Mouse (Mus musculus) lung, postnatal 0 days (tissue): ENCODE data around the gene Plpp3. TPM values are rescaled to one million over a fixed set of nuclear protein-coding genes. Genes with fewer than 3 reads are reported as not detected.

Experiments used
- ATAC-seq: fragments of 200-750 bp; cut with Nextera tagmentation; 2 replicates; pipeline ENCODE4 v1.8.0; 2017; ENCODE audit warnings: moderate library complexity
- DNase-seq: peaks from one replicate; pipeline ENCODE4 v3.0.0-alpha.2; 2016; ENCODE audit warnings: low spot score
- H3K27ac ChIP-seq: fragments of 300-500 bp; sonication (generic); 2 replicates; pipeline ENCODE4 v1.5.1; 2014; ENCODE audit warnings: antibody characterized with exemption, mild to moderate bottlenecking, low read length, mixed read lengths
- H3K27me3 ChIP-seq: fragments of 300-500 bp; sonication (generic); replicated peaks from 2 replicates; pipeline ENCODE4 v1.6.1; 2014; ENCODE audit warnings: low read length, mixed read lengths; ENCODE audit not compliant: insufficient read depth
- H3K36me3 ChIP-seq: fragments of 300-500 bp; sonication (generic); 2 replicates; pipeline ENCODE4 v1.6.1; 2014; ENCODE audit warnings: low read length, mixed read lengths; ENCODE audit not compliant: insufficient read depth
- H3K4me1 ChIP-seq: fragments of 300-500 bp; sonication (generic); 2 replicates; pipeline ENCODE4 v1.6.1; 2014; ENCODE audit warnings: antibody characterized with exemption, low read depth, low read length, mixed read lengths; ENCODE audit not compliant: insufficient read depth
- H3K4me2 ChIP-seq: fragments of 300-500 bp; sonication (generic); replicated peaks from 2 replicates; pipeline ENCODE4 v1.6.1; 2014; ENCODE audit warnings: low read depth, mild to moderate bottlenecking, low read length, moderate library complexity, mixed read lengths
- H3K4me3 ChIP-seq: fragments of 300-500 bp; sonication (generic); 2 replicates; pipeline ENCODE4 v1.5.1; 2014; ENCODE audit warnings: low read depth, low read length
- H3K9ac ChIP-seq: fragments of 300-500 bp; sonication (generic); replicated peaks from 2 replicates; pipeline ENCODE4 v1.6.1; 2014; ENCODE audit warnings: low read depth, mild to moderate bottlenecking
- H3K9me3 ChIP-seq: fragments of 300-500 bp; sonication (generic); 2 replicates; pipeline ENCODE4 v1.6.1; 2016; ENCODE audit warnings: low read length, mixed read lengths
- CTCF ChIP-seq: IDR thresholded peaks from 2 replicates; pipeline ENCODE4 v1.5.1; 2016; ENCODE audit warnings: antibody characterized with exemption, mild to moderate bottlenecking
- EP300 ChIP-seq: IDR thresholded peaks from 2 replicates; pipeline ENCODE4 v1.6.1; 2016; ENCODE audit warnings: antibody characterized with exemption, mild to moderate bottlenecking, control low read depth
- WGBS: fragments of 180-500 bp; shearing (Covaris S2); extraction: QIAGEN DNeasy Blood & Tissue Kit; methylation state at CpG from one replicate; pipeline ENCODE4 v1.1.7; 2014; 5-methylcytosine and 5-hydroxymethylcytosine counted together
- polyA plus RNA-seq: library from polyadenylated mRNA; unstranded; fragments of >200 nt; fragmentation: Nextera tagmentation; extraction: Ambion mirVana; gene quantifications from 2 replicates; pipeline ENCODE4 v1.2.1, GENCODE M21; 2015

The Plpp3 gene
- polyA plus RNA-seq, 1 experiment from 2014 or later, result 134 TPM

DNA sequence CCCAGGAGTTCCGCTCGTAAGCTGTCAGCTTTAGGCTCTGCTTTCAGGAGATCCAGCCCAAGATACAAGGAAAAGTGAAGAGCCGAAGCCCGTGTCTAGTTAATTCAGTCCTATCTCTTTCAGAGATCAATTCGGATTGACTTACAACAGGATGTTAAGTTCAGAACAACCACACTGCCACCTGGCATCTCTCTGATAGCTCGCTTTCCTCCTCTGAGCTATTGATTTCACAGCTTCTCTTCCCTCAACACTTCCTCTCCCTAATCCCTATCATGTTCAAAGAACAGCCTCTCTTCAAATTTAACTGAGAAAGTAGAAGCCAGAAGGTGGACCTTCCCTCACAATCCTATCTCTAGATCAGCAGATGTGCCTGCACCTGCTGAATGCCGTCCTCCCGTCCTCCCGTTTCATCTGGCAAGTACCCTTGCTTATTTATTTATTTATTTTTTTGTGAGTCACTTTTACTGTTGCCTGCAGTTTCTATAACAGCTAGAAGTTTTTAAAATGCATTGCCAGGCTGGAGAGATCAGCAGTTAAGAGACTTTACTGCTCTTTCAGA is 25.3 kb upstream of the Plpp3 start:
- ATAC-seq (no peak), DNase-seq (no peak)
- no peaks in the 10 kb centered on the region for H3K36me3 ChIP-seq
- H3K27me3 ChIP-seq, result no peaks in the 10 kb centered on the region
- H3K9ac ChIP-seq, result no peak overlapping the region
- no peak overlapping the region for H3K27ac ChIP-seq
- WGBS, result 79% methylated on average over 9 of the region's 9 CpGs
- no peak overlapping the region for H3K4me2 ChIP-seq
- no peaks in the 10 kb centered on the region for H3K4me1 ChIP-seq
- no peaks in the 10 kb centered on the region for H3K9me3 ChIP-seq
- no peak overlapping the region for H3K4me3 ChIP-seq
- TF ChIP-seq CTCF, result no peak
- no peak for TF ChIP-seq EP300

DNA sequence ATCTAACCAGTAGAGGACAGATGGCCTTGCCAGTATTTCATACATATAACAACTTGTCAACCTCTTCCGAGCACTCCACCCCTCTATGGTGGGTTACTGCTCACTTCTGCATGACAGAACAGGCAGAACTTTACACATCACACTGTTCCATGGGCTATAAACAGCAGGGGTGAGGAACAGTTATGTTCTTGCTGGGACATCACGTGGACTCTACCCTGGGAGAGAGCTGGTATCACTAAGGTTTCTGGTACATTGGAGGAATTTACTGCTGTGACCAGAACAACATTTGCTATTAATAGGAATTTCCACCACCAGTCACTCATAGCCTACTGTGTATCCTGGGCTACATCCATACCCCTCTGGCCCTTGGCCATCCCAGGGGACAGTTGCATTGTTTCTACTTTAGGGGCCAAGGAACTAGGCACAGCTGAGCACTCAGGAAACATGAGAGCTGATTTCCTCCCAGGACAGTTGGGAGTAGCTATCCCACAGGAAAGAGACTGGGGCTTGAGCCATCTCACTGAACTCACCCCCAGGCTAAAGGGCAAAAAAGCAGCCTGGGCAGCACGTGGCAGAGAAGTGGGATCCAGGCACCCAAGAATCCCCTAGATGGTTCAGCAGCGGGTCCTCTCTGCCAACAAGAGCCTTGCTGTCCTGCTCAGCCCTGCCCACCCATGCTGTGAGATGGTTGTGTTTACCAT is 23.6 kb upstream of the Plpp3 start:
- Histone ChIP-seq H3K36me3 (no peaks in the 10 kb centered on the region), H3K4me3 (no peak overlapping the region), H3K27me3 (no peaks in the 10 kb centered on the region), H3K27ac (no peak overlapping the region), H3K9ac (no peak overlapping the region), H3K4me1 (no peaks in the 10 kb centered on the region), H3K9me3 (no peaks in the 10 kb centered on the region), H3K4me2 (no peak overlapping the region)
- ATAC-seq (peak; percentile 40), DNase-seq (no peak)
- TF ChIP-seq CTCF, result no peak
- no peak for TF ChIP-seq EP300
- 80% methylated on average over 4 of the region's 4 CpGs for WGBS

DNA sequence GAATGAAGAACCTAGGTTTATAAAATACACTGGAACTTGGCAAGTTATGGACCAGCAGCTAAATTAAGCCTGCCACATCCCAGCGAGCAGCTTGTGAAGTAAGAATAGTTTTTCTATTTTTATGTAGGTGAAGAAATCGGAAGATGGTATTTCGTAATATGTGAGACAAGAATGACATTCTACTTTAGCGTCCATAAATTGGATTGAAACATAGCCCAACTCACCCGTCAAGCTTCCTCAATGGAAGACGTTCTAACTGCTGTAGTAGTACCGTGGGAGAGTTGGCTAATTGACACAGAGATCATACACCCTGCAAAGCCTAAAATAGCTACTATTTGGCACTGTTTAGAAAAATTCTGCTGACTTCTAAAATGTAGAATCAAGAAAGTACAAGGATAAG is 7.7 kb upstream of the Plpp3 start:
- H3K4me3 ChIP-seq, result no peak overlapping the region
- H3K27ac ChIP-seq, result no peak overlapping the region
- no peaks in the 10 kb centered on the region for H3K36me3 ChIP-seq
- DNase-seq (peak; percentile 75), ATAC-seq (peak; percentile 35)
- H3K9ac ChIP-seq, result no peak overlapping the region
- 47% methylated on average over 7 of the region's 7 CpGs for WGBS
- H3K9me3 ChIP-seq, result no peaks in the 10 kb centered on the region
- no peak overlapping the region for H3K4me2 ChIP-seq
- H3K27me3 ChIP-seq, result no peaks in the 10 kb centered on the region
- H3K4me1 ChIP-seq, result no peaks in the 10 kb centered on the region
- no peak for TF ChIP-seq CTCF
- 0 out of 2 replicates have a peak, but pooled peaks have one; percentile 16 for TF ChIP-seq EP300

- DNase-seq, result peak; percentile 91
- no peak overlapping the region for H3K4me3 ChIP-seq
- no peak overlapping the region for H3K4me2 ChIP-seq
- H3K36me3 ChIP-seq, result no peaks in the 10 kb centered on the region
- H3K4me1 ChIP-seq, result no peaks in the 10 kb centered on the region
- H3K27me3 ChIP-seq, result no peaks in the 10 kb centered on the region
- ATAC-seq, result peak; percentile 66
- no peak overlapping the region for H3K9ac ChIP-seq
- TF ChIP-seq EP300 (no peak), CTCF (peak; percentile 96)
- H3K27ac ChIP-seq, result no peak overlapping the region
- H3K9me3 ChIP-seq, result no peaks in the 10 kb centered on the region
- 43% methylated on average over 14 of the region's 14 CpGs for WGBS
Observed at GRCm38 (mm10) chr4:105151911-105152690, 5.0 kb upstream of the Plpp3 start.

- no peaks in the 10 kb centered on the region for H3K4me1 ChIP-seq
- ATAC-seq, result no peak
- no peaks in the 10 kb centered on the region for H3K9me3 ChIP-seq
- H3K27ac ChIP-seq, result no peak overlapping the region
- H3K4me3 ChIP-seq, result no peak overlapping the region
- WGBS, result 38% methylated on average over 3 of the region's 3 CpGs
- H3K36me3 ChIP-seq, result no peaks in the 10 kb centered on the region
- no peak overlapping the region for H3K4me2 ChIP-seq
- DNase-seq, result no peak
- TF ChIP-seq CTCF (no peak), EP300 (no peak)
- no peak overlapping the region for H3K9ac ChIP-seq
- no peaks in the 10 kb centered on the region for H3K27me3 ChIP-seq
Observed at GRCm38 (mm10) chr4:105153227-105153626, 3.9 kb upstream of the Plpp3 start.

DNA sequence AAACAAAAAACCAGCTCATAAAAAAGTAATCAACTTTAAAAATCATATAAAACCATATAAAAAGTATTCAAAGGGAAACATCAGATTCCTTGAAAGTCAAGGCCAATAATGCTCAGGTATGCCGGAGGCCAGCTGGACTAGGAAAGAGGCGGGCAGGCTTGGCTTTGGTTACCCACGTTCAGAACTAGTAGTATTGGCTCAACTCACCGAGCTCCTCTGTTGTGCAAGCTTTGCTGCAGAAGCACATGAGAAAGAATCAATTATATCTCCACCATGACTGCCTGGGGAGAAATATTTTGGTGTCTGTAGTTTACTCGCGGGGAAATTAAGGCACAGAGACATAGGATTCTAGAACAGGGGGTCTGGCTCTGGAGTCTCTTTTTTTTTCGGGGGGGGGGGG is 866 bp upstream of the Plpp3 start:
- H3K36me3 ChIP-seq, result 0 out of 2 replicates have a peak, but pooled peaks cover under 1% of the 10 kb centered on the region
- no peak overlapping the region for H3K9ac ChIP-seq
- no peak for DNase-seq
- no peak overlapping the region for H3K4me2 ChIP-seq
- H3K27ac ChIP-seq, result no peak overlapping the region
- no peaks in the 10 kb centered on the region; the same call in 1 of the 2 replicates for H3K4me1 ChIP-seq
- no peak overlapping the region for H3K4me3 ChIP-seq
- TF ChIP-seq CTCF (no peak), EP300 (no peak)
- no peaks in the 10 kb centered on the region for H3K9me3 ChIP-seq
- no peaks in the 10 kb centered on the region for H3K27me3 ChIP-seq
- no peak for ATAC-seq
- 82% methylated on average over 6 of the region's 7 CpGs for WGBS
